In genomic region chr4:45163711-45164110, GRCm38 (mm10) we compare ENCODE assay signal across 7 mouse cellular contexts. TPM values are rescaled to one million over a fixed set of nuclear protein-coding genes. Genes with fewer than 3 reads are reported as not detected.
DNase-seq lines count a peak whose midpoint lies in the region; ATAC-seq lines count a peak whose summit lies in the region.

No protein-coding gene starts in this region.

- no peaks in the 10 kb centered on the region for H3K36me3 ChIP-seq in hindbrain, embryonic 11.5 days (ENCODE audit: control insufficient read depth, insufficient read depth, low read length)
- no peaks in the 10 kb centered on the region for H3K36me3 ChIP-seq in hindbrain, embryonic 13.5 days

- no peak for ATAC-seq in hindbrain, embryonic 11.5 days (ENCODE audit: low FRiP score)
- ATAC-seq in hindbrain, embryonic 13.5 days (ENCODE audit: low FRiP score), result no peak

- H3K4me2 ChIP-seq in hindbrain, embryonic 11.5 days (replicated peaks; ENCODE audit: low read depth, low read length), result no peak overlapping the region
- H3K4me2 ChIP-seq in hindbrain, embryonic 13.5 days, result no peak overlapping the region

- no peak overlapping the region for H3K27ac ChIP-seq in hindbrain, embryonic 11.5 days (ENCODE audit: low read depth, low read length)
- H3K27ac ChIP-seq in hindbrain, embryonic 13.5 days, result no peak overlapping the region

- no peaks in the 10 kb centered on the region for H3K4me1 ChIP-seq in hindbrain, embryonic 11.5 days (replicated peaks; ENCODE audit: control insufficient read depth, insufficient read depth, low read length)
- H3K4me1 ChIP-seq in hindbrain, embryonic 13.5 days (replicated peaks), result no peaks in the 10 kb centered on the region

- 43% methylated on average over 1 of the region's 1 CpGs for WGBS in hindbrain, embryonic 11.5 days
- 29% methylated on average over 1 of the region's 1 CpGs for WGBS in hindbrain, embryonic 13.5 days

- H3K9ac ChIP-seq in hindbrain, embryonic 11.5 days (ENCODE audit: low read depth, low read length), result no peak overlapping the region
- H3K9ac ChIP-seq in hindbrain, embryonic 13.5 days, result no peak overlapping the region

- no peaks in the 10 kb centered on the region for H3K27me3 ChIP-seq in hindbrain, embryonic 11.5 days (ENCODE audit: control insufficient read depth, insufficient read depth, low read length)
- H3K27me3 ChIP-seq in hindbrain, embryonic 13.5 days, result no peaks in the 10 kb centered on the region

- DNase-seq in hindbrain, embryonic 11.5 days (ENCODE audit: low spot score), result peak; percentile 42
- DNase-seq in 416B (ENCODE audit: low read depth), result peak; percentile 46
- DNase-seq in ES-CJ7 (ENCODE audit: low read depth, low spot score), result peak; percentile 52
- DNase-seq in kidney, postnatal 10 days, result peak; percentile 42
- no peak for DNase-seq in right cerebral cortex, postnatal 4 days
- DNase-seq in cerebellum, adult 11-12 months, result no peak

- no peaks in the 10 kb centered on the region for H3K9me3 ChIP-seq in hindbrain, embryonic 11.5 days (ENCODE audit: control insufficient read depth, low read length)
- no peaks in the 10 kb centered on the region for H3K9me3 ChIP-seq in hindbrain, embryonic 13.5 days

- no peak overlapping the region for H3K4me3 ChIP-seq in hindbrain, embryonic 11.5 days (ENCODE audit: low read depth, low read length)
- no peak overlapping the region for H3K4me3 ChIP-seq in hindbrain, embryonic 13.5 days

RNA-seq across cellular contexts. Expression of gene Frmpd1, which starts 21.0 kb away (rescaled TPM):
- 1.6 and 1.9 TPM in 2 replicates for polyA plus RNA-seq in hindbrain, embryonic 11.5 days (2014; fragmentation: Nextera tagmentation; extraction: Ambion mirVana)
- polyA plus RNA-seq in hindbrain, embryonic 13.5 days (2015; fragmentation: Nextera tagmentation; extraction: Ambion mirVana), result 1.2 and 1.3 TPM in 2 replicates

RNA-seq across cellular contexts. Expression of gene Tomm5, which starts 55.8 kb away (rescaled TPM):
- 166 and 180 TPM in 2 replicates for polyA plus RNA-seq in hindbrain, embryonic 11.5 days (2014; fragmentation: Nextera tagmentation; extraction: Ambion mirVana)
- polyA plus RNA-seq in hindbrain, embryonic 13.5 days (2015; fragmentation: Nextera tagmentation; extraction: Ambion mirVana), result 159 and 163 TPM in 2 replicates

Comparison
In these comparisons a context has a peak if more than half of its experiments do, and no peak if none do; other contexts are left out.
1. DNase-seq: peak in hindbrain, embryonic 11.5 days (single experiment), 416B (single experiment), ES-CJ7 (single experiment) and kidney, postnatal 10 days (single experiment); none in right cerebral cortex, postnatal 4 days (single experiment) and cerebellum, adult 11-12 months (single experiment).